Mouse (Mus musculus) c-Kit-positive CD71-positive TER-119-negative erythroid progenitor cells, embryonic 14.5 days (primary cell): ENCODE measurements at regions not wholly inside any gene's neighbourhood (a gene's known extent, or its start where the extent isn't known, plus 50 kb on each side); places are given as distances from the start of the nearest gene placed in this dataset.
"Not testable (repeated sequence)": the region's sequence is repeated elsewhere in the genome, so short reads cannot be mapped to it uniquely, and the experiment has no call there.

Experiments
- DNase-seq: peaks from one replicate; pipeline ENCODE4 v3.0.0-alpha.2; 2013; ENCODE audit warnings: low read depth

DNA sequence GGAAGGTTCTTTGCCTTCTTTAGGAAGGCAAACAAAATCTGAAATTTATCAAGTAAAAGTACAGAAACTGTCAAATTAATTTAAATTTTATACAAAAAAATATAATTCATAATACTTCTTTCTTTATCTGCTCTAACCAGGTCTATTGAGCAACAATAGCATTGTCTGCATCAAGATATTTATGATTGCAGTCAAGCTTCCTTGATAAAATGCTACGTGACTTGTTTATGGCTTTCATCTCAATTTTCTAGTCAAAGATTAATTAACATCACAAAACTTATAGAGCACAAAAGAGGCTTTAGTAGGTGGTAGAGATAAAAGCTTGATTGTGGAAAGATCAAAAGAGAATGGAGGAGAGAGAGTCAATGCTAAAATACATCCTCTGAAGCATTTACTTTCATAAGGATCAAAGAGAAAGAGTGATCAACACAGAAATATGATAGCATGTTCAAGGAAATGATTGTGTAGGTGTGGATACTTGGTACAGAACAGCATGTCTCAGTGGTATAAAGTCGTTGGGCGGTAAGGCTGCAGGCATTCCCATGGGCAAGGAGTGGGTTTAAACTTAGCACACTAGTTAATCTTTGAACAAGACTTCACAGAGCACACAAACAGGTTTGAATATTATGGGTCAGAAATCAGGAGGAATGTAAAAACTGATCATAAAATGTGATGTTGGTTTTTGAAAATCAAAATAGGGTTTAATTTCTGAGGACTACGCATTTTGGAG is 164.3 kb upstream of the Speer4f2 start:
- DNase-seq = no peak

DNA sequence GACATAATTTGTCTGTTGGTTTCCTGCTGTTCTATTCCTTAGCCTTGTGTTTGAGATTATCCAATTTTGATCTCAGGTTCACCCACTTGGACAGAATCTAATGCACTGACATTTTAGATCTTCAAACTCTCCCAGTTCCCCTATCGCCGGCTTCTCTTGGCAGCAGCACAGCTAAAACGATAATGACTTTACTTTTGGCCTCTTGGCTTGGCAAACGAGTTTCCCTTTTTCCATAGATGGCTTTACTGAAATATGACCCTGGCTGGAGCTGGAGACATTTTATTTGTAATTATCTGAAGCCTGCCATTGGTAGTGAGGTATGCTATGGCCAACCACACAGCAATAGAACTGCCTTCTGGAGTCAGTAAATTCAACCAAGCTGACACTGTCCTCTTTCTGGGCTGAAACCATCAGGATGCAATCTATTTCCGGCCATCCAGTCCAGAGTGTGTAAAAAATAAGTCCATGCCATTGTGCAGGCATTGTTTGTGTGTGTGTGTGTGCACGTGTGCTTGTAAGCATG is 162.2 kb upstream of the Speer4f2 start:
- no peak for DNase-seq

- DNase-seq = not testable (repeated sequence)
Observed at GRCm38 (mm10) chr5:17223542-17223941, 149.4 kb upstream of the Speer4f2 start.

- no peak for DNase-seq
Observed at GRCm38 (mm10) chr5:17247732-17248606, 125.0 kb upstream of the Speer4f2 start.

DNA sequence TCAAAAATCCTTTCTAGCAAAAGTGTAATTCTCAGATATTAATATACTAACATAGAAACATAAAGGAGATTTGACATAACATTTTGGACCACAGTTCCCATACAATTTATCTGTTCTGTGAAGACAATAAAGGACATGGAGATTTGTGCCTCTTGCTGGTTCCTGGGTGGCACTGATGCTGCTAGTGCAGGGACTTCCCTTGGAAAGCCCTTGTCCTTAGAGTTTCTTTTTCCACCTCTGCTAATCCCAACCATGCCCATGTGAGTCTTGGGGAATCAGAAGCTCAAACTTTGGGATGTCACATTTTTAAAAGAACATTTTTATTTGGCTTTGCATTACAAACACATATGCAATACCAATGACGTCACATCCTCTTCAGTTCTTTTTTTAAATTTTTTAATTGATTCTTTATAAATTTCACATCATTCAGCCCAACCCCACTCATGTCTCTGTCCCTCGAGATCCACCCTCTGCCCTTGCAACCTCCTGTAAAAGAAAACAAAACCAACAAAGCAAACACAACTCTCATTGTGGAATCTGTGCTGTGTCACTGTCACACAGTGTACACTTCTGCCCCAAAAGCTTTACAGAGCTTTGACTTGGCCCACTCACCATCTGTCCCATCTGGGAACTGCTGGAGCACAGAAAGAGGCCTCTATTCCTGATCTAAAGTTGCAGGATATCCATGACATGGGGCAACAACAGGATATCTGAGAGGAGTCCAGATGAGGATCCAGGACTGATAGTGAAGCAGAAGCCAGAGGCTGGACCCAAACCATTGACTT is 112.2 kb upstream of the Speer4f2 start:
- DNase-seq = no peak

DNA sequence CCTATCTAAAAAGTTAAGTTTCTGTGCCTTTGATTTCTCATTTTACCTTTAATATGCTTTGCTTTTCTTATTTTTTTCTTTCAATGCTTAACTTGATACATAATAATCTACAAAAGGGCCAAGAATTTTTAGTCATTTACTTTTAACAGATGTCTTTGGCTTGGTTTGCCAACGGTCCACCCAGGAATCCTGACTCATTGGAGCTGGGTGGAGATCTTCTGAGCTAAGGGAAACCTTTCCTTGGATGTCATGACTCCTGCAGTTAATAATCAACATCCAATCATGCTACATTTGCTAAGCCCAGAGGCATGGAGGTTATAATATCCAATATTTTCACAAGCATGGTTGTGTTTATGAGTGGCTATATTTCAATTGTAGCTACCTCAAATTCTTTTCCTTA is 110.9 kb upstream of the Speer4f2 start:
- DNase-seq = no peak

DNA sequence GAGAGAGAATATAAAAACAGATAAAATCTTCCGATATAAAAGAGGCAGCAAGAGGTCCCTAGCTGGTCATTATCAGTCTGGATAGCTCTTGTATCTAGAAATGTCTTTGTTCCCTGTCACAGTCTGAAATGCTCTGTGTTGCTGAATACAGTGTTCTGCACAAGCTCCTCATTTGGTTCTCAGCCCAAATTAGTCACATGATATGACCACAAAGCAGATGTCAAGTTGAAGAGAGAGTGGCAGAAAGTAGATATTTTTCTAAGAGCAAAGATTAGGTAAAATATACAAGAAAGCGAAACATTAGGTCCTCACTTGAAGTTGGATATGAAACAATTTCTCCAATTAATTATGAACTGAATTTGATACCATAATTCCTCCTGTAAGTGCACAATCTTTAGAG is 101.8 kb upstream of the Speer4f2 start:
- no peak for DNase-seq

- DNase-seq = no peak
Observed at GRCm38 (mm10) chr5:17271722-17272479, 101.1 kb upstream of the Speer4f2 start.

DNA sequence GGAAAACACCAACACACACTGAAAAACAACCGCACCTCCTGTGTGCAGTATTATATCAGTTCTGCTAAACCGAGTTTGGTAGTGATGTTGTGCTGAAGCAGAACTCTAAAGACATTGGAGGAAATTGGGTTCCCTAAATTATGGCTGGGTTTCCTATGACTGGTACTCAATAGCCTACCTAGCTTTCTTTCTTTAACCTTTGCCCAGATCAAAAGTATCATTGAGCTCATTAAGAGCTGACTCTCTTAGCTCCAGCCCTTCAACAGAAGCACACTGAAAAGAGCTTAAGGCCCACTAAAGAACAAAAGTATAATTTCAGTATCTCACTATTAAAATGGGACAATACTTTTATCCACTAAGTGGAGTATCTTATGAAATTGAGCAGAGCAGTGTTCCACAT is 97.6 kb upstream of the Speer4f2 start:
- DNase-seq = no peak

DNA sequence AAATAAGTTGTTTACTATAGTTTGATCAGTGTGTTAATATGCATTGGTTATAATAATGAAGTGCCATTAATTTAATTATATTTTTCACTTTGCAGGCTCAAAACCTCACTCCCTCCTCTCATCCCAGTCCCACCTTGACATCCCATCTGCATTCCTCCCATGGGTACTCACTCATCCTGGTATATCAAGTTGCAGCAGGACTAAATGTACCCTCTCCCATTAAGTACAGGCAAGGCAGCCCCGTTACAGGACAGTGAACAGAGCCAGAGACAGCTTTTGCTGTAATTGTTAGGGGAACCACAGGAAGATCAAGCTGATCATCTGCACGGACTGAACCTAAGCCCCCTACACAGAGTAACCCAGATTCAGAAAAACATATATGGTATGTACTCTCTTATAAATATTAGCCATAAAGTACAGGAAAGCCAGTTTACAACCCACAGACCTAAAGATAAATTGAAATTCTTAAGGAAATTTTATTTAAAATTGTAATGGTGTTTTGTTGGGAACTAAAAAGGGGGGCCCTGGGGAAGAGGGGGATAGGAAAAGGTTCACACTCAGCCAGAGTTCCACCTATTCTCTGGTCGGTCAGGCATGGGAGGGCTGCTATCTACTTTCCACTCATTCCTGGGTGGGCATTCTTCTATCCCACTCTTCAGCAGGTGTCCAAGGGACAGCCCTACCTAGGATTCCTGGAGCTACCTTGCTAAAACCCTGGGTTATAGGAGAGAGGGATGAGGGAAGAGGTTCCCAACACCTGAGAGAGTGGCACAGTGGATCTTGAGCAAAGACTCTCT is 96.0 kb upstream of the Speer4f2 start:
- no peak for DNase-seq

GRCm38 (mm10) chr5:17280203-17280602 is 92.8 kb upstream of the Speer4f2 start:
- DNase-seq = no peak

GRCm38 (mm10) chr5:17280951-17281350 is 92.0 kb upstream of the Speer4f2 start:
- no peak for DNase-seq

DNA sequence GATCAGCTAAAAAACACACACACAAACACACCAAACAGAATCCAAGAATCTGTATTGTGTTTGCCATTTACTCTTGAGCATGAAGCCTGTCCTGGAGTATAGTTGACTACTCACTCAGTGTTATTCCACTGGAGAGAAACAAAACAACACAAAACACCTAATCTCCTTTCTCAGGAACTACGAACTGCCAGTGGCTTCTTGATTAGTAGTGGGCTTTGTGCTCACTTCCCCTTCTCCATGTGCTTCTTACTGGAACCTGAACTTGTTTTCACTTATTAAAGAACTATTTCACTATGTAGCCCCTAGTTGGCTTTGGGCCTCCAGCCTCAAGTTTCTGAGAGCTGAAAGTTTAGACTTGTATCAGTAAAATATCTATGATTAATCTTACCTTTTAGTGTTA is 84.0 kb upstream of the Speer4f2 start:
- no peak for DNase-seq

- DNase-seq = no peak
Observed at GRCm38 (mm10) chr5:17292559-17292958, 80.4 kb upstream of the Speer4f2 start.

DNA sequence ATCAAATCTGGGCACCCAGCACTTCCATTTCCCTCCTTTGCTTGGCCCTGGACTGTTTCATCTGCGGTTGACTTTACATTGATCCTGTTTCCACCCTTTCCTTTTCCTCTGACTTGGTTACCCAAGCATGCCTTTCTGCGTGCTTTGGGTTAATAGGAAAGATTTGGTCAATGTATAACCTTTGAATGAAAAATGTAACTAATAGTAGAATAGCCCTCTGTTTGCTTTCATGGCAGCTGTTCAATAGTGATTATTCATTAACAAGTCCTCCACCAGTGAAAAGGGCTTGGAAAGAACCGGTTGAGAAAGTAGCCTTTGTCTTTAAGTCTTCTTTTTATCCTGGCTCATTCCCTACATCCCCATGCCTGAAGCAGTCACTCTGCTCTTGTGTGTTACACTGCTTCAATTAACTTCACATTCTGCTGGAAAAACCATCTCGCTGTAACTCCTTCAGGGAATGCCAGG is 76.4 kb upstream of the Speer4f2 start:
- DNase-seq = no peak

GRCm38 (mm10) chr5:17299846-17300245 is 73.1 kb upstream of the Speer4f2 start:
- no peak for DNase-seq

DNA sequence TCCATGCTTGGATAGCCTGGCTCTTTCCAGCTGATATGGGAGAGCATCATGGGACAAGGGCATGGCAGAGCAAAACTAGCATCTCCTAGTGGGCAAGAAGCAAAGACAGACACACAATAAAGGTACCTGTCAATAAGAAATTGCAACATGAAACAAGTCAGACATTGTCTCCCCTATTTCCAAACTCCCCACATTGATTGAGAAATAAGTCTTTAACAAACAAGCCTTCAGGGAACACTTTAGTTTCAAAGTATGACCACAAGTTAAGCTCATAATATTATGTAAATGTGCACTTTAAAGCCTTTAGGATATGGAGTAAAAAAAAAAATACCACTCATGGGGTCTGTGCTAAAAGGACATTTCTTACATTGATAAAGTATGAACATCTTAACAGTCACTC is 51.5 kb upstream of the Speer4f2 start:
- DNase-seq = no peak
